Mouse (Mus musculus) erythroblast, adult 5-6 weeks (primary cell): ENCODE results near the gene Hint3. TPM values are rescaled to one million over a fixed set of nuclear protein-coding genes. Genes with fewer than 3 reads are reported as not detected.
"Not testable (repeated sequence)": the region's sequence is repeated elsewhere in the genome, so short reads cannot be mapped to it uniquely, and the experiment has no call there.

Source experiments
- ATAC-seq: replicated peaks from 2 replicates; pipeline ENCODE4 v1.8.0; 2016; ENCODE audit warnings: moderate number of reproducible peaks, mild to moderate bottlenecking, moderate TSS enrichment, inconsistent platforms; ENCODE audit not compliant: poor library complexity, low FRiP score, severe bottlenecking
- total RNA-seq, 2 experiments: library from RNA; stranded (forward) in 1 of 2; stranded (reverse) in 1 of 2; fragments of 150-400 nt in 1 of 2; fragments of 200-764, 138-1000 nt in 1 of 2; gene quantifications; 2 replicates each; pipeline versions ENCODE4 v1.2.3 to v1.2.4; 2015 to 2017; ENCODE audit warnings: low replicate concordance in 2 of 2

The Hint3 gene
- total RNA-seq (2015; ENCODE audit: low replicate concordance): 11.0 and 24.5 TPM in 2 replicates
- total RNA-seq (2017; ENCODE audit: low replicate concordance): 13.1 and 16.7 TPM in 2 replicates

- 0 out of 2 replicates have a peak, but pooled peaks have one; percentile 35 for ATAC-seq
These were observed at the start of gene Hint3 for GRCm38 (mm10) chr10:30629513-30629912. Hint3 (minus strand) TSS chr10:30629632.

- no peak for ATAC-seq
These were observed 48.6 kb upstream of the Hint3 start for GRCm38 (mm10) chr10:30678051-30678450.

- no peak for ATAC-seq
These were observed 45.4 kb upstream of the Hint3 start for GRCm38 (mm10) chr10:30674825-30675224.

DNA sequence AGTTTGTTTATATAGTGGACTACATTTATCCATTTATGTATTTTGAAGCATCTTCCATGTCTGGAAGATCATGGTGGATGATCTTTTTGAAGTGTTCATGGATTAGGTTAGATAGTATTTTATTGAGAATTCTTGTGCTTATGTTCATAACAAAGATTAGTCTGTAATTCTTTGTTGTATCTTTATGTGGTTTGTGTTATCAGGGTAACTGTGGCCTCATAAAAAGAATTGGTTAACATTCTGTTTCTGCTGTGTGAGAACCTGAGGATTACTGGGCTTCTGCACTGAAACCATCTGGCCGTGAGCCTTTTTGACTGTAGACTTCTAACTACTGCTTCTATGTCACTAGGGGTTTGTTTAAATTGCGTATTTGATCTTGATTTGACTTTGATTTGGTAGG lies 37.1 kb upstream of the Hint3 start:
- ATAC-seq: no peak

GRCm38 (mm10) chr10:30660564-30661328 lies 31.3 kb upstream of the Hint3 start:
- ATAC-seq: no peak; the same call in 1 of the 2 replicates

DNA sequence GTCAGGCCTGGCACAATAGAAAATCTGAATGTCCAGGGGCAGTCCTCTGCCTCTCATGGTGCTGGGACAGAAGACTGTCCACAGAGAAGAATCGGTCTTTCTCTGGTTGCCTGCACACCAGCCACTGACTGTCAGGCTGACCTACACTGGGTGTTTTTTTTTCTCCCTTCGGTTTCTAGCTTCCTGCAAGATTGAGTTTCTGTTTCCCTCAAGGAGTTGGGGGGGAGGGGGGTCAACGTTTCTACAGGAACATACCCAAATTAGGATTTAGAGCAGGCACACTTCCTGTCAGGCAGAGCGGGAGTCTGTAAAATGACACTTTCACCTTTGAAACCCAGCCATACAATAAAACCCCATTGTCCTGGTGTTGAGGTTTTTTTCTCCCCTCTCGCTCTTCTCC lies 26.2 kb upstream of the Hint3 start:
- no peak for ATAC-seq

- ATAC-seq: no peak
These were observed 18.2 kb upstream of the Hint3 start for GRCm38 (mm10) chr10:30647681-30648080.

GRCm38 (mm10) chr10:30638216-30638615 lies 8.8 kb upstream of the Hint3 start:
- no peak for ATAC-seq

- ATAC-seq: not testable (repeated sequence)
These were observed 7.2 kb upstream of the Hint3 start for GRCm38 (mm10) chr10:30636474-30637154.

GRCm38 (mm10) chr10:30632718-30633117 lies 3.3 kb upstream of the Hint3 start:
- ATAC-seq: 0 out of 2 replicates have a peak, but pooled peaks have one; percentile 26

DNA sequence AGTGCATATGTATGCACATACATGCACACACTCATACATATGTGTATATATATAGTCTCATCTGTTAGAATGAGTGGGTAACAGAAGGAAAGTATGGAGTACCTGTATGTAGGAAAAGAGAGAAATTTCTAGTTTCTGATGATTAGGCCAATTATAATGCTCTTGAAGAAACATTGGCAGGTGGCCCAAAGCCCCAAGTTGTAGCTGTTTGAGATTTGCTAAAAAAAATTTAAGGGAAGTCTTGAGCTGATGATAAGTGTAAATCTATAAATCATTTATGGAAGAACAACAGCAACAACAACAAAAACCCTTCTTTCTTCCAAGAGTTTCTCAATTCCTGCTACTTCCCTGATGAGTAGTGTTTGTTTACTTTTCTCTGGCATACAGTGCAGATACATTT lies 545 bp upstream of the Hint3 start:
- no peak for ATAC-seq

DNA sequence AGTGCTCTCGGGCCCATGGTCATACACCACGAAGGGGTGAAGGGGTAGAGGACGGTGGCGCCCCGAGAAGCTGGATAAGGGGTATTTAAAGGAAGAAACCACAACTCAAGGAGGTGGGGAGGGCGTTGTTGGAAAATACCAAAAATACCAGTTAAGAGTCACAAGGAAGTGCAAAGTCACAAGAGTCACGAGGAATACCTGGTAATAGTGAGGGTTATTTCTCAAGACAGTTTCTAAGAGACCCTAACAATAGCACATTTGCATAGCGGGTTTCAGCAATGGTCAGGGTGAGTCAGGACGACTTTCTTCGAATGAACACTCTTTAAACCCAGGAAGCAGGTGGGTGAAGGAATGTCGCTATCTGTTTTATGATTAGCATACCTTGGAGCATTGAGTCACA lies 988 bp downstream of the Hint3 start:
- not testable (repeated sequence) for ATAC-seq

DNA sequence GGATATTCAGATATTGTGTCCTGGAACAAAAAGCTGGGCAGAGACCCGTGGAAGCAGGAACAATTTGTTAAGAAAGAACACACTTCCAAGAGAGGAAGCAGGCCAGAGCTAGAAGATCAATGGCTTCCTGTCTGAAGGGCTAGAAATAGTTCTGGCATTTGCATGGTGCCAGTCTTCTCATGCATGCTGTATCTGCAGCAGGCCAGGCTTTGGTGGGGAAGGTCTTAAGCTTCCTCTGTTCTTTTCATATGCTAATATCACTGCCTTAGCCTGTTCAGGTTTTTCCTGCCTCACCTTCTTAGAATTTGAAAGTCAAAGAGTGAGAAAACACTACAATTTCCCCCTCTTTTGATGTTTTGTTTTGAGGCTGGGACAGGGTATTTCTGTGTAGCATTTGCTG lies 1.9 kb downstream of the Hint3 start:
- ATAC-seq: no peak

GRCm38 (mm10) chr10:30624161-30625019 lies 5.0 kb downstream of the Hint3 start:
- no peak for ATAC-seq

DNA sequence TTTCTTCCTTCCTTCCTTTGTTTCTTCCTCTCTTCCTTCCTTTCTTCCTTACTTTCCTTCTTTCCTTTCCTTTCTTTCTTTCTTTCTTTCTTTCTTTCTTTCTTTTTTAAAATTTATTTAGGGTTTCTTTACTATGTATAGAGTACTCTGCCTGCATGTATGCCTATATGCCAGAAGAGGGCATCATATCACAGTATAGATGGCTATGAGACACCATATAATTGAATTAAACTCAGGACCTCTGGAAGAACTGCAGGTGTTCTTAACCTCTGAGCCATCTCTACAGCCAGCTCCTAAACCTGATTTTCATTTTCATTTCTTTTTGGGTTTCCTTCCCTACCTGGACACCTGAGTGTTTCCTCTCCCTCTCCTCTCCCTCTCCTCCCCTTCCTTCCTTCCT lies 6.5 kb downstream of the Hint3 start:
- ATAC-seq: no peak

GRCm38 (mm10) chr10:30618918-30619210 lies 10.6 kb downstream of the Hint3 start:
- no peak for ATAC-seq

GRCm38 (mm10) chr10:30618091-30618917 lies 11.1 kb downstream of the Hint3 start:
- ATAC-seq: peak; percentile 97

DNA sequence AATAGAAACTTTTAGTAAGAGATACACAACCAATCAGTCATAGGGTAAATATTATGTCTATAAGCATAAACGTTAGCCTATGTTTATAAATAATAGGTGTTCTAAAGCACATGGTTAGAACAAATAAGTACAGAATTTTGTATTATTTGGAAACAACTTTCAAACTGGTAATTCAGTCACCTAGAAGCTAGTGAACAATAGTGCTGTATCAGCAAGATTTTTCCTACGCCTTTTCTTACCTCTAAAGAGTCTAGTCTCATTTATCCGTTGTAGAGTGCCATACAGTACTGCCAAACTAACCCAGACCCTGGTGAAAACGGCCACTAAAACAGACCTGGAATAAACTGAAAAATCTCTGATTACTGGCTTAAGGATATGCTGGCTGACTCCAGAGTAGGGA lies 16.4 kb downstream of the Hint3 start:
- ATAC-seq: no peak

- ATAC-seq: no peak
These were observed 19.8 kb downstream of the Hint3 start for GRCm38 (mm10) chr10:30609614-30610013.

- ATAC-seq: no peak
These were observed 21.3 kb downstream of the Hint3 start for GRCm38 (mm10) chr10:30608109-30608508.
